Mouse (Mus musculus) E14TG2a.4 (cell line): ENCODE data around the gene Cldn3.

ENCODE experiments used
- CTCF ChIP-seq: conservative IDR thresholded peaks from 2 replicates; pipeline ENCODE4 v1.5.1; 2014; ENCODE audit warnings: low read length
- NANOG ChIP-seq: IDR thresholded peaks from 2 replicates; pipeline ENCODE4 v1.6.1; 2014; ENCODE audit warnings: borderline replicate concordance, low read length, mixed read lengths
- POU5F1 ChIP-seq: IDR thresholded peaks from 2 replicates; pipeline ENCODE4 v1.6.1; 2014; ENCODE audit warnings: low read length, borderline replicate concordance

- TF ChIP-seq CTCF (no peak), POU5F1 (no peak), NANOG (no peak)
Measured at GRCm38 (mm10) chr5:135024665-135025224, 38.7 kb downstream of the Cldn3 start.
